Mouse (Mus musculus) testis, adult 2 months (tissue): ENCODE measurements around the gene Scn2b.

ENCODE experiments used
- CTCF ChIP-seq: fragments of 200-500 bp; IDR thresholded peaks from 2 replicates; pipeline ENCODE4 v1.5.1; 2012; ENCODE audit warnings: low read depth, mild to moderate bottlenecking, inconsistent platforms, low read length, moderate library complexity; ENCODE audit not compliant: control insufficient read depth, insufficient read depth, insufficient replicate concordance
- POLR2A ChIP-seq: fragments of 200-500 bp; IDR thresholded peaks from 2 replicates; pipeline ENCODE4 v1.6.1; 2012; ENCODE audit warnings: low read depth, mild to moderate bottlenecking, inconsistent platforms, low read length, moderate library complexity; ENCODE audit not compliant: control insufficient read depth

DNA sequence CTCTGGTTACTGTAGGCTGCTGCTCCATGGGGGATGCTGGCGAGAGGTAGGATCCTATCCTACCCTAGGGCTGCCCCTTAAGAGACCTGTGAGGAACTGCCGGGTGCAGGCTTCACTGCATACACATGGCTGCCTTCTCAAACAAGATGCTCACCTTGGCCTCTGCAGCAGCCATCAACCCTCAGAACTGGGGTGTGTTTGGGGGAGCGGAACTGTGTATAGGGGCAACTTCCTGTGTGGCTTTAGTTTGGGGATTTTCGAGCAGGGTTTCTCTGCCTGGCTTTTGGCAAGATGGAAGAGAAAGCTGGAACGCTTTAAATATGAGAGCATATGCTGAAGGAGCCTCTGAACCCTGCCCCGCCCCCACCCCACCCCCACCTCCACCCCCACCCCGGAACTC lies 9.4 kb downstream of the Scn2b start:
- TF ChIP-seq POLR2A (no peak), CTCF (no peak)
